Mouse (Mus musculus): ENCODE results near the gene Rhpn2. TPM values are rescaled to one million over a fixed set of nuclear protein-coding genes. Genes with fewer than 3 reads are reported as not detected.

Rhpn2 gene
- 16.3 TPM in 2 replicates for polyA plus RNA-seq (2015; fragmentation: Nextera tagmentation; extraction: Ambion mirVana)

DNA sequence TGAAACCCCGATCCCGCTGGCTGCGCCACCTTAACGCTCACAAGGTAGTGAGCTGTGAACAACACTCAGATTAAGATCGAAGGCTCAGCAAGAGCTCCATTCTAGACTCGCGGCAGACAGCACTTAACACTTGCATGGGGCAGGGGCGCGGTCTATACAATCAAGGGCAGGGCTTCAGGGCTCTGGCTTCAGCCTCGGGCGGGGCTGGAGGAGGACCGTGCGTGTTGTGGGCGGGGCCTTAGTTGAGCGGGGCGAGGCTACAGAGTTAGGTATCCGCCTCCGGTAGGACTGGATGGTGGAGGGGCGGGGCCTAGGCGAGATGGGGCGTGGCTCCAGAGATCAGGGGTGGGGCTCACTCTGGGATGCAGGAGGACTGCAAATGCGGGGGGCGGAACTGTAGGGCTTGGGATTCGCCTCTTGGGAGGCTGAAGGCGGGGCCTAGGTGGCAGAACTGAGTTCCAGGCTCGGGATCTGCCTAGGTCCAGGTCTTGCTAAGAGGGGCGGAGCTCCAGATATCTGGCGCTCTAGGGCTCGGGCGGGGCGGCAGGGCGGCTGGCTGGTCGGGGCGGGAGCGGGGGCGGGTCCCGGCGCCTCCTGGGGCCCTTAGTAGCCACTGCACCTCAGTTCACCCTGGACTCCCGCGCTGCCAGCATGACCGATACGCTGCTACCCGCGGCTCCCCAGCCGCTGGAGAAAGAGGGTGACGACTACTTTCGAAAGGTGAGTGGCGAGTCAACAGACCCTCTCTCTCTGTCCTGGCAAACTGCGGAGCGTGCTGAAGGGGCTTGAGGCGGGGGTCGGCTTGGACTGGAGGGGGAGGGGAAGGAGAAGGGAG is at the start of gene Rhpn2:
Rhpn2 (plus strand) TSS at position 479 of the 835 bp plus-strand sequence.
- peaks cover 4% of the 10 kb centered on the region; the same call in 1 of the 2 replicates for H3K27me3 ChIP-seq (ENCODE audit: insufficient read depth, low read length)
- H3K36me3 ChIP-seq (ENCODE audit: insufficient read depth, low read length): no peaks in the 10 kb centered on the region
- H3K4me1 ChIP-seq (ENCODE audit: insufficient read depth, low read length): peaks cover 17% of the 10 kb centered on the region
- peak within 1 kb of the TSS; percentile 78 for H3K9ac ChIP-seq (replicated peaks; ENCODE audit: low read length)
- WGBS: 0% methylated on average over 47 of the region's 52 CpGs
- peak within 1 kb of the TSS; percentile 67 for H3K27ac ChIP-seq (ENCODE audit: low read length)
- peak; percentile 99 for ATAC-seq (ENCODE audit: low FRiP score, low TSS enrichment)
- H3K4me3 ChIP-seq (ENCODE audit: low read length): peak within 1 kb of the TSS; percentile 61
- H3K4me2 ChIP-seq (replicated peaks; ENCODE audit: low read depth, low read length): peak within 1 kb of the TSS; percentile 87
- no peaks in the 10 kb centered on the region for H3K9me3 ChIP-seq (ENCODE audit: low read length)

DNA sequence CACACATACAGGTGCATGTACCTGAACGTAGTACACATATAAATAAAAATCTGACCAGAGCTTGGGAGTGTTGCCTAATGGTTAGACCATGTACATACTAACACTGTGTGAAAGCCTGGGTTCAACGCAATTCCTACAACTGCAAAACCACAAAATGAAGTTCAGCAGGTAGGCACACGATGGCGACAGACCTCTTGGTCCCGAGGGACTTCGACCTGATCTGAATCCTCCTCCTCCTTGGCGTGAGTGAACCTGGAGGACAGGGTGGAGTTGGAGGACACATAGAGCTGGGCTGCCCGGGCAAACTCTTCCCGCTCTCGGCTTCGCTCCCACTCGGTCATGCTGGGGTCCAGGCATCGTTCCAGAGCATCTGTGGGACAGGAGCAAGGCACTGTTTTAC is 40.5 kb upstream of the Rhpn2 start:
- H3K9me3 ChIP-seq (ENCODE audit: low read length): no peaks in the 10 kb centered on the region
- ATAC-seq (ENCODE audit: low FRiP score, low TSS enrichment): no peak

DNA sequence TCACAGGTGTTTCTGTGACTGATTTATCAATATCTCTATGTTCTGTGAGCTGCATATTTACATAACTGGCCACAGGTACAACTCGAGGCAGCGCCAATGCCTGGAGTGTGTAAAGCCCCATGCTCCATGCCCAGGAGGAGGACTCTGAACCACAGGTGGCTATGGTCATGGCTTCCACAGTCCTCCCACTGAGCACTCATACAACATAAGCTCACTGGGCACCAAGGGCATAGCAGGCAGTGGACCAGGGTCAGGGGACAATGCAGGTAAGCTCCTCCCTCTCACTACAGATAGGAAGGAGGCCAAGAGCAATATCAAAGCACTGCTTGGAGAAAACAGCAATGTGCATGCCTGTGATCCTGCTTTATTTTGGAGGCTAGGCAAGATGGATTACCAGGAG is 38.3 kb upstream of the Rhpn2 start:
- Histone ChIP-seq H3K27ac (ENCODE audit: low read length) (no peak overlapping the region), H3K36me3 (ENCODE audit: insufficient read depth, low read length) (peaks cover 49% of the 10 kb centered on the region), H3K27me3 (ENCODE audit: insufficient read depth, low read length) (no peaks in the 10 kb centered on the region), H3K4me1 (ENCODE audit: insufficient read depth, low read length) (no peaks in the 10 kb centered on the region), H3K4me3 (ENCODE audit: low read length) (no peak overlapping the region), H3K9me3 (ENCODE audit: low read length) (no peaks in the 10 kb centered on the region), H3K9ac (replicated peaks; ENCODE audit: low read length) (no peak overlapping the region), H3K4me2 (replicated peaks; ENCODE audit: low read depth, low read length) (no peak overlapping the region)
- ATAC-seq (ENCODE audit: low FRiP score, low TSS enrichment): no peak
- 97% methylated on average over 2 of the region's 2 CpGs for WGBS

More for the DNA sequence above, 40.5 kb upstream of the Rhpn2 start:
- Histone ChIP-seq H3K4me3 (ENCODE audit: low read length) (no peak overlapping the region), H3K27ac (ENCODE audit: low read length) (no peak overlapping the region), H3K36me3 (ENCODE audit: insufficient read depth, low read length) (peaks cover 65% of the 10 kb centered on the region), H3K4me1 (ENCODE audit: insufficient read depth, low read length) (no peaks in the 10 kb centered on the region), H3K27me3 (ENCODE audit: insufficient read depth, low read length) (no peaks in the 10 kb centered on the region), H3K9ac (replicated peaks; ENCODE audit: low read length) (no peak overlapping the region), H3K4me2 (replicated peaks; ENCODE audit: low read depth, low read length) (no peak overlapping the region)
- 90% methylated on average over 13 of the region's 13 CpGs for WGBS

DNA sequence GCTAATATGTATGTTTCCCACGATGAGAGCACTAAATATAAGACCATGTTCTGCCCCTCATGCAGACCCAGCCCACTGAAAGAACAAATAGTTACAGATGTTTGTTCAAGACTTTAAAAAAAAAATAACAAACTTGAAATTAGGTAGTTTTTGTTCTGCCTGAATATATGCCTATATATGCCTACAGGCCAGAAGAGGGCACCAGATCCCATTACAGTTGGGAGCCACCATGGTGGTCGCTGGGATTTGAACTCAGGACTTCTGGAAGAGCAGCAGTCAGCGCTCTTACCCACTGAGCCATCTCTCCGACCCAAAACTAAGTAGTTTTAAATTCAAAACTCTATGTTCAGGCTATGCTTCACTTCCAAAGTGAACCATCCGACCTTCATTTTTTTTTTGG is 36.1 kb upstream of the Rhpn2 start:
- Histone ChIP-seq H3K27me3 (ENCODE audit: insufficient read depth, low read length) (no peaks in the 10 kb centered on the region), H3K27ac (ENCODE audit: low read length) (no peak overlapping the region), H3K9me3 (ENCODE audit: low read length) (no peaks in the 10 kb centered on the region), H3K4me3 (ENCODE audit: low read length) (no peak overlapping the region), H3K9ac (replicated peaks; ENCODE audit: low read length) (no peak overlapping the region), H3K4me1 (ENCODE audit: insufficient read depth, low read length) (no peaks in the 10 kb centered on the region), H3K4me2 (replicated peaks; ENCODE audit: low read depth, low read length) (no peak overlapping the region), H3K36me3 (ENCODE audit: insufficient read depth, low read length) (peaks cover 47% of the 10 kb centered on the region)
- WGBS: 91% methylated on average over 5 of the region's 5 CpGs
- no peak for ATAC-seq (ENCODE audit: low FRiP score, low TSS enrichment)

DNA sequence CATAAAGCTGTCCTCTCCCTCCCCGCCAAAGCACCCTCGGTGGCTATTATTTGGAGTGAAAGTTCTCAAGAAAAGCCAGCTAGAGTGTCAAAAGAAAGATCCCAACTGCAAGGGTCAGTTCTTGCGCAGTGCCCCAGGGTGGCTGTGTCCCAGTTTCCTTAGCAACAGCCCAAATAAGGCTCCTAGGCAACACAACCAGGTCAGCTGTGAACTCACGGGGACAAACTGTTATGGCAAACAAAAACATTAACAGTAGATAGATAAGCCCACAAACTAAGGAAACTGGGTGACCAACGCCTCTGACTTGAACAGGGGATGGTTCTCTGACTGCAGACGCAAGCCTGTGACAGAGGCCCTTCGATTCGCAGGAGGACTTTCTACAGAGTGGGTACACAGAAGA is 34.3 kb upstream of the Rhpn2 start:
- H3K27me3 ChIP-seq (ENCODE audit: insufficient read depth, low read length): no peaks in the 10 kb centered on the region
- H3K9ac ChIP-seq (replicated peaks; ENCODE audit: low read length): no peak overlapping the region
- 64% methylated on average over 8 of the region's 8 CpGs for WGBS
- no peak for ATAC-seq (ENCODE audit: low FRiP score, low TSS enrichment)
- no peak overlapping the region for H3K4me2 ChIP-seq (replicated peaks; ENCODE audit: low read depth, low read length)
- H3K27ac ChIP-seq (ENCODE audit: low read length): no peak overlapping the region
- no peak overlapping the region for H3K4me3 ChIP-seq (ENCODE audit: low read length)
- no peaks in the 10 kb centered on the region for H3K9me3 ChIP-seq (ENCODE audit: low read length)
- no peaks in the 10 kb centered on the region for H3K4me1 ChIP-seq (ENCODE audit: insufficient read depth, low read length)
- peaks cover 41% of the 10 kb centered on the region for H3K36me3 ChIP-seq (ENCODE audit: insufficient read depth, low read length)

DNA sequence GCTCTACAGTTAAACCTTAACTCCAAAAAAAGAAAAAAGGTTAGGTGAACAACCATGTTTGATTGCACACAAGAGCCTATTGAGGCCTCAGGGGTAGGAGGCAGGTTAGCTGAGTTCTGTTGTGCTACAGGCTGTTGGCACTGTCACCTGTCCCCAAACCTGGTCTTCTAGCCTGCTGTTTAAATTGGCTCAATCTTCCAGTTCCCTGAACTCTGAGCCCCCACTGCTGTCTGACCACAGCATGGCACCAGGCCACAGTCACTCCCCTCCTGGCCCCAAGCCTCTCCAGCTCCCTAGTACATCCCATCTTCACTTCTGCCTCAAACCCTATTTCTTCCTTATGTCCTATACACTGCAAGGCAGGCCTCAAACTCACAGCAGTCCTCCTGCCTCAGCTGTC is 33.2 kb upstream of the Rhpn2 start:
- Histone ChIP-seq H3K27ac (ENCODE audit: low read length) (no peak overlapping the region), H3K4me1 (ENCODE audit: insufficient read depth, low read length) (no peaks in the 10 kb centered on the region), H3K4me2 (replicated peaks; ENCODE audit: low read depth, low read length) (no peak overlapping the region), H3K36me3 (ENCODE audit: insufficient read depth, low read length) (peaks cover 42% of the 10 kb centered on the region), H3K9ac (replicated peaks; ENCODE audit: low read length) (no peak overlapping the region), H3K9me3 (ENCODE audit: low read length) (no peaks in the 10 kb centered on the region), H3K4me3 (ENCODE audit: low read length) (no peak overlapping the region), H3K27me3 (ENCODE audit: insufficient read depth, low read length) (no peaks in the 10 kb centered on the region)
- no peak for ATAC-seq (ENCODE audit: low FRiP score, low TSS enrichment)

DNA sequence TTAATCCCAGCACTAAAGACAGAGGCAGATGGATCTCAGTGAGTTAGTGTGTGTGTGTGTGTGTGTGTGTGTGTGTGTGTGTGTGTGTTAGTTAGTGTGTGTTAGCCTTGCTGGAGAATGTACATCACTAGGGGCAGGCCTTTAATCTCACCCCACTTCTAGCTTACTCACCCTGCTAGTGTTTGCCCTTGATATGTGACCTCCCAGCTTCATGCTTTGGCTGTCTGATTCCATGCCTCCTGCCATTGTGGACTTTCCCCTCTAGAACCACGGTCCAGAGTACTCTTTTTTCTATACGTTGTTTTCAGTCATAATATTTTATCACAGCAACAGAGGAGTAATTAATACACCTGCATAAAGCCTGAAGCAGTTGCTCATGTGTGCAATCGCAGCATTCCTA is 22.8 kb upstream of the Rhpn2 start:
- H3K27me3 ChIP-seq (ENCODE audit: insufficient read depth, low read length): no peaks in the 10 kb centered on the region
- 87% methylated on average over 3 of the region's 3 CpGs for WGBS
- no peak overlapping the region for H3K9ac ChIP-seq (replicated peaks; ENCODE audit: low read length)
- no peak overlapping the region for H3K27ac ChIP-seq (ENCODE audit: low read length)
- no peak overlapping the region for H3K4me3 ChIP-seq (ENCODE audit: low read length)
- no peak for ATAC-seq (ENCODE audit: low FRiP score, low TSS enrichment)
- H3K4me1 ChIP-seq (ENCODE audit: insufficient read depth, low read length): no peaks in the 10 kb centered on the region
- H3K36me3 ChIP-seq (ENCODE audit: insufficient read depth, low read length): peaks cover 27% of the 10 kb centered on the region
- H3K9me3 ChIP-seq (ENCODE audit: low read length): no peaks in the 10 kb centered on the region
- no peak overlapping the region for H3K4me2 ChIP-seq (replicated peaks; ENCODE audit: low read depth, low read length)

DNA sequence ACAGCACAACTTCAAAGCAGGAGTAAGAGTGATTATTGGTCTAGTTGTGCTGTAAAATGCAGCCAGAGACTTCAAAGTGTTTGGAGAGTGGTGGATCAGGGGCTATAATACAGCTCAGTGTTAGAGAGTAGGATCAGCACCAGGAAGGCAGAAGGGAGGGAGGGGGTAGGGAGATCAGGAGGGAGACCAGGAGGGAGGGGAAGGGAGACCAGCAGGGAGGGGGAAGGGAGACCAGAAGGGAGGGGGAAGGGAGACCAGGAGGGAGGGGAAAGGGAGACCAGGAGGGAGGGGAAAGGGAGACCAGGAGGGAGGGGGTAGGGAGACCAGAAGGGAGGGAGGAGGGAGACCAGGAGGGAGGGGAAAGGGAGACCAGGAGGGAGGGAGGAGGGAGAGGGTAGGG is 19.8 kb upstream of the Rhpn2 start:
- Histone ChIP-seq H3K27ac (ENCODE audit: low read length) (no peak overlapping the region), H3K4me3 (ENCODE audit: low read length) (no peak overlapping the region), H3K9me3 (ENCODE audit: low read length) (no peaks in the 10 kb centered on the region), H3K27me3 (ENCODE audit: insufficient read depth, low read length) (no peaks in the 10 kb centered on the region), H3K36me3 (ENCODE audit: insufficient read depth, low read length) (peaks cover 5% of the 10 kb centered on the region; the same call in 1 of the 2 replicates), H3K4me2 (replicated peaks; ENCODE audit: low read depth, low read length) (no peak overlapping the region), H3K9ac (replicated peaks; ENCODE audit: low read length) (no peak overlapping the region), H3K4me1 (ENCODE audit: insufficient read depth, low read length) (peaks cover 9% of the 10 kb centered on the region)
- no peak for ATAC-seq (ENCODE audit: low FRiP score, low TSS enrichment)

DNA sequence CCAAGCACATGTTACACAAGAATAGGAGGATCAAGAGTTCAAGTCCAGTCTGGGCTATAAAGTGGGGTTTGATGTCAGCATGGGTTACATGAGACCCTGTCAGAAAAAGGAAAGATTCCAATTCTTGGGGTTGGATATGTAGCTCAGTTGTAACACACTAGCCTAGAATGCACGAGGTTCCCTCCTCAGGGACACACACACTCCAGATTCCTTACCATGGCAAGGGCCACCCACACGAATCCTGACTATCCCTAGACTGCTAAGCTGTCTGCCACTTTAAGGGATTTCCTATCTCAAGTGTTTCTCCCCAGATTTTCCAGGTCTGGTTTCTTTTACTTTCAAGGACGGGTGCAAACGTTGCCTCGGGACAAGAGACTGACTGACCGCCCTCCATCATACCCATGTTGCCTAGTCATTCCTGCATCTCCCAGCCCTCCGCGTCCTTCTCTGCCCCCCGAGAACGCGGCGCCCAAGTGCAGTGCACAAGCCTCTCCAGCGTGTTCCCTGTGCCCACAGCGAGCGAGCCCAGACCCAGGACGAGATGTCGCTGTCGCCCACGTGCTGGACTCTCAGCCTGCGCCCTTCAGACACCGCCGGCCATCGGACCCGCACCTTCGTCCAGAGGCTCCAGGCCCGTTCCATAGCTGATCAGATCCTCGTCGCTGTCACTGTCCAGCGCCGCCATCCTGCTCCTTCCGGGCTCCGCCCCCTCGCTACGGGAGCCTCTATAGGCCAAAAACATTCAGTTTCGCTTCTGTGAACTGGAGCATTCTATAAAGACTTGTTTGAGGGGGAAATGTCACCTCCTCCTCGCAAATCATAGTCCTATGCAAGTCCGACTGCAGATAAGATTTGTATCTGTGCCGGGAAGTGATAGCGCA is 16.0 kb upstream of the Rhpn2 start, which contains the start of gene Gpatch1:
Gpatch1 (minus strand) TSS at position 712 of the 881 bp plus-strand sequence.
- H3K9ac ChIP-seq (replicated peaks; ENCODE audit: low read length): peak within 1 kb of the TSS; percentile 81
- H3K9me3 ChIP-seq (ENCODE audit: low read length): no peaks in the 10 kb centered on the region
- WGBS: 1% methylated on average over 39 of the region's 39 CpGs
- ATAC-seq (ENCODE audit: low FRiP score, low TSS enrichment): peak; percentile 86; the same call in 1 of the 2 replicates
- H3K4me3 ChIP-seq (ENCODE audit: low read length): peak within 1 kb of the TSS; percentile 82
- peaks cover 13% of the 10 kb centered on the region for H3K4me1 ChIP-seq (ENCODE audit: insufficient read depth, low read length)
- H3K27ac ChIP-seq (ENCODE audit: low read length): peak within 1 kb of the TSS; percentile 23; the same call in 1 of the 2 replicates
- H3K4me2 ChIP-seq (replicated peaks; ENCODE audit: low read depth, low read length): peak within 1 kb of the TSS; percentile 62
- no peaks in the 10 kb centered on the region for H3K36me3 ChIP-seq (ENCODE audit: insufficient read depth, low read length)
- no peaks in the 10 kb centered on the region for H3K27me3 ChIP-seq (ENCODE audit: insufficient read depth, low read length)

Measured in kidney, embryonic 16.5 days (tissue).